Mouse (Mus musculus): ENCODE measurements around the gene Crb2.

Crb2 gene

GRCm38 (mm10) chr2:37789029-37789428 is 13.0 kb downstream of the Crb2 start:
- in situ Hi-C loops (cut with MboI; ENCODE audit: unreplicated experiment in 2 of 2), result loop anchor here in 1 of 2 experiments (25.0 kb wide), 1 partner anchor 1802 kb away; the partner anchor contains the start of gene Ttll11

GRCm38 (mm10) chr2:37789995-37790394 is 13.9 kb downstream of the Crb2 start:
- in situ Hi-C loops (cut with MboI; ENCODE audit: unreplicated experiment in 2 of 2), result loop anchor here in 1 of 2 experiments (25.0 kb wide), 1 partner anchor 1803 kb away; the partner anchor contains the start of gene Ttll11

DNA sequence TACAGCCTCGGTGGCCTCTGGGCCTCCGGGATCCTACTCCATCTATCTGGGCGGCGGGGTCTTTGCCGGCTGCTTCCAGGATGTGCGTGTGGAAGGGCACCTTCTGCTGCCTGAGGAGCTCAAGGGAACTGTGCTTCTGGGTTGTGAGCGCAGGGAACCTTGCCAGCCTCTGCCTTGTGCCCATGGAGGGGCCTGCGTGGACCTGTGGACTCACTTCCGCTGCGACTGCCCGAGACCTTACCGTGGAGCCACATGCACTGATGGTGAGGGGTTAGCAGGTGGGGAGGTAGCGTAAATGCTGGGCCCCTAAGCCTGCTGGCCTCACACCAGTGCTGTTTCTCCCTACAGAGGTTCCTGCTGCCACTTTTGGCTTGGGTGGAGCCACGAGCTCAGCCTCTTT is 14.7 kb downstream of the Crb2 start:
- in situ Hi-C loops (cut with MboI; ENCODE audit: unreplicated experiment in 2 of 2), result loop anchor here in 1 of 2 experiments (25.0 kb wide), 1 partner anchor 1803 kb away; the partner anchor contains the start of gene Ttll11

DNA sequence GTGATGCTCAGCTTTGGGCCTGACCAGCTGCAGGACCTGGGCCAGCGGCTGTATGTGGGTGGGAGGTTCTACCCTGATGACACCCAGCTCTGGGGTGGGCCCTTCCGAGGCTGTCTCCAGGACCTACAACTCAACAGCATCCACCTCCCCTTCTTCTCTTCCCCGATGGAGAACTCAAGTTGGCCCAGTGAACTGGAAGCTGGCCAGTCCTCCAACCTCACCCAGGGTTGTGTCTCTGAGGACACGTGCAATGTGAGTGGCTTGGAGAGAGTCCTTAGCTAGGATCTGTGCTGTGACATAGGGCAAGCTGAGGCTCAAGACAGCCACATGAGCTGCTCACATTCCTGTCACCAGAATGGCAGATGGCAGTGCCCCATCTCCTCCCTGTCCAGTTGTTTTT is 15.3 kb downstream of the Crb2 start:
- in situ Hi-C loops (cut with MboI; ENCODE audit: unreplicated experiment in 2 of 2), result loop anchor here in 1 of 2 experiments (25.0 kb wide), 1 partner anchor 1804 kb away; the partner anchor contains the start of gene Ttll11

DNA sequence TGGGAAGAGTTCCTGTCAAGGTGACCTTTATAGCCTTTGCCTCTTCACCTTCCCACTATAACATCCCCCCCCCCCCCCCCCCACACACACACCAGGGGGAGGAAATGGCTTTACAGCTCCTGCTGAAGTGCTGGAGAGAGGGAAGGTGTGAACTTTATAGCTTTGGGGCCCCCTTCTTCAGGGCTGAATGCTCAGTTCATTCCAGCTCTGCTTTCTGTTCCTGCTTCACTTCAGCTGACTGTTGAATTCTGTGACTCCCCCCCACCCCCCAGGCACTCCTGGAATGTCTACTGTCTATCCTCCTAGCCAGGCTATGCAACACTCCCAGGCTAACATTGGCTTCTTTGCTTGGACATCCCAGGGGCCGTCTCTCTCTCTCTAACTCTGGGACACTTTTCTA is 20.0 kb downstream of the Crb2 start:
- in situ Hi-C loops (cut with MboI; ENCODE audit: unreplicated experiment in 2 of 2), result loop anchor here in 1 of 2 experiments (25.0 kb wide), 1 partner anchor 1809 kb away; the partner anchor contains the start of gene Ttll11

- in situ Hi-C loops (cut with MboI; ENCODE audit: unreplicated experiment in 2 of 2), result loop anchor here in 1 of 2 experiments (25.0 kb wide), 1 partner anchor 1810 kb away; the partner anchor contains the start of gene Ttll11
These were observed 21.0 kb downstream of the Crb2 start for GRCm38 (mm10) chr2:37797046-37797445.

DNA sequence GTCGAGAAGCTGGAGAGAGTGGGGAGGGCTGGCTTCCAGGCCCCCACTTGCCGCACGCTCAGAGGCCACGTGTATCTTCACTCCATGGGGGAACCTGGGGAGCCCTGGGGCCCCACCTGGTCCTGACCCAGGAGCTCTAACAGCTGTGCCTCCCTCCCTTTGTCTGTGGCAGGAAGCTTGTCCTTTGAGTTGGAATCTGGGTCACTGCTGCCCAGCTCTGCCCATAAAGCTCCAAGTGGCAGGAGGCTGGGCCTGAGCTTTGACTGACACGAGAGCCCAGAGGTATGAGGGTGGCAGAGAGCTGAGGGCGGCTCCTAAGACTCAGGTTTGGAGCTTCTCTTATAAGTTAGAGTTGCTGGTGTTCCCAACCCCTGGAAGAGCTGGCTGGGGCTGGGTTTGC is 23.1 kb downstream of the Crb2 start:
- in situ Hi-C loops (cut with MboI; ENCODE audit: unreplicated experiment in 2 of 2), result loop anchor here in 1 of 2 experiments (25.0 kb wide), 1 partner anchor 1812 kb away; the partner anchor contains the start of gene Ttll11

GRCm38 (mm10) chr2:37801687-37802086 is 25.6 kb downstream of the Crb2 start:
- in situ Hi-C loops (cut with MboI; ENCODE audit: unreplicated experiment in 2 of 2), result loop anchor here in 1 of 2 experiments (10.0 to 25.0 kb wide), 2 partner anchors 1064 to 1527 kb away; partner anchors contain the start of gene Olfr347

DNA sequence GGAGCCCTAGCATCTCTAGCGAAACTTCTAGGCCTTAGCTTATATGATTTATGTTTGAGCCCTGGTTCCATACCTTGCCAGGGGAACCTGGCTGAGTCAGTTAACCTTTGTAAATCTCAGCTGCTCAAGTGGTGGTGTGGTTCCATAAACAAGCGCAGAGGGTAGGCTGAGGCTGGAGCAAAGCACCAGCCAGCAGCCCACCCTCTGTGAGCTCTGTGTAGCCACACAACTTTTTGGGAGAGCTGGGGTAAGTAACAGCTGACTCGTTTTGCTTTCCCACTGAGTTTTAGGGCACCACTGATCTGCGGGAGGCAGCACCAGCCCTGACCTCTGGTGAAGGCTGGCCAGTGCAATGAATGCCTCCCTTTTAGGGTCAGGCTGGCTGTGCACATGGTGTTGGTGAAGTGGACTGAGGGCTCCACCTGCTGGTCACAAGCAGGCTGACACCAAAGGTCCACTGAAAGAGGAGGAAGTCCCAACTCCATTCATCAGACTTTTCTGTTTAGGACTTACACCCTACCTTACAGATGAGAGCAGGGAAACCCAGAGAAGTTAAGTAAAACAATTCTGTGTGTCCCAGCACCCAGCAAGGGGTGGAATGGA is 26.7 kb downstream of the Crb2 start:
- in situ Hi-C loops (cut with MboI; ENCODE audit: unreplicated experiment in 2 of 2), result loop anchor here in 1 of 2 experiments (10.0 to 25.0 kb wide), 2 partner anchors 1065 to 1528 kb away; partner anchors contain the start of gene Olfr347

DNA sequence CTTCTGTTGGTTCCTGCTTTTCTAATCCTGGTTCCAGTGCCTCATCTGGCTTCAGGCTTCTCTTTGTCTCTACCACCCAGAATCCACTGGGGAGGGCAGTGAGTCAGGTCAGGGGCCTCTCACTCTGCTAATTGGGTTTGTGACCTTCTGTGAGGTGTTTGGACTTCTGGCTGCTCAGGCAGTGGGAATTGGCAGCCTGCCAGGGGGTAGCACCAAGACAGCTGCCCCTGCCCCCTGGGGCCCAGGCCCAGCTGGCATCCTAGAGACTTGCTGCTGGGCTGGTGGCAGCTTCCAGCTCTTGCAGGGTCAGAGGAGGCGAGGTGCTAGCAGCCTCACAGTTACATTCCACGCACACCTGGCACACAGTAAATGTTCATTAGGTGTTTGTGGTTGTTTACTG is 35.6 kb downstream of the Crb2 start:
- in situ Hi-C loops (cut with MboI; ENCODE audit: unreplicated experiment in 2 of 2), result loop anchor here (5.0 to 25.0 kb wide), 6 partner anchors 133 to 1074 kb away; partner anchors contain the start of gene Olfr347 (in 1 of the 2)

DNA sequence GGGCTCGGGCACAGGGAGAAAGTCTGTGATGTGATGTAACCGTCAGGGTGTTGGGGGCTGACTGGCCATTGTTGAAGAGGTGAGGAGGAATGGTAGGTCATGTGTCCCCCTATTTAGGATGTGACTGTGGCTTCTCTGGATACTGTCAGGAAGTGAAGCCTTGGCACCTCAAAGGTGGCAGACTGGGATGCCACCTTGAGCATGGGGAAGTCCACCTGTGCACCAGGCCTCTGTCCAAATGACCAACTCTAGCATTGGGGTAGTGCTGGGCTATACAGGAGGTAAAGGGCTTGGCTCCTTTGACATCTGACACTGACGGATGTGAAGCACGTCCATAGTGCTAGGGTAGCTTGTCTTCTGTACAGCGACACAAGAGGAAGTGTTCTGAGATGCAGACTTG is 36.4 kb downstream of the Crb2 start:
- in situ Hi-C loops (cut with MboI; ENCODE audit: unreplicated experiment in 2 of 2), result loop anchor here (5.0 to 25.0 kb wide), 6 partner anchors 132 to 1075 kb away; partner anchors contain the start of gene Olfr347 (in 1 of the 2)

DNA sequence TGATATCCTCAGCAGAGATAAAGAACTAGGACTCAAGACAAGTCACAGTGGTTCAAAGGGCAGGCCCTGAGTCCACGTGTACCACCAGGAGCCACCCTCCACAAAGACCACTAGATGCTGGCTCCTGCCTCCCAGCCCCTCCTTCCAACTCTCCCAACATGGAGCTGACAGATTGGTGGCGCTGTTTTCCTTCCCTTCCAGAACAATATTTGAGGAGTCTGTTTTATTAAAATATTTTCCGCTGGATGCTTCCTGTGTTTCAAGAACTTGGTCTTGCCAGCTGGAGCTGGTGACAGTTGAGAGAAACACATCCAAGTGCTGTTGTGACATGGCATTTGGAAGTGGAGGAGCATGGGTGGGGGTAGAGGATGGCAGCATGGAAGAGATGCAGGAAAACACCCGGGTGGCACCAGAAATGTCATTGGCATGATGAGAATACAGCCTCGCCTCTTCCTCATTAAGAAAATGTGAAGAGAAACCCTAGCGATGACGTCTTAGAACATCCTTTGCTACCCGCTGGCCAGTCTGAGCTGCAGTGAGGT is 38.8 kb downstream of the Crb2 start:
- in situ Hi-C loops (cut with MboI; ENCODE audit: unreplicated experiment in 2 of 2), result loop anchor here (5.0 to 25.0 kb wide), 7 partner anchors 130 to 1078 kb away; partner anchors contain the start of gene Olfr347 (in 1 of the 2)

GRCm38 (mm10) chr2:37815676-37816075 is 39.6 kb downstream of the Crb2 start:
- in situ Hi-C loops (cut with MboI; ENCODE audit: unreplicated experiment in 2 of 2), result loop anchor here (5.0 to 25.0 kb wide), 6 partner anchors 129 to 1078 kb away; partner anchors contain the start of gene Olfr347 (in 1 of the 2)

- in situ Hi-C loops (cut with MboI; ENCODE audit: unreplicated experiment in 2 of 2), result loop anchor here (5.0 to 25.0 kb wide), 6 partner anchors 126 to 1082 kb away; partner anchors contain the start of gene Olfr347 (in 1 of the 2)
These were observed 42.9 kb downstream of the Crb2 start for GRCm38 (mm10) chr2:37818761-37819525.

DNA sequence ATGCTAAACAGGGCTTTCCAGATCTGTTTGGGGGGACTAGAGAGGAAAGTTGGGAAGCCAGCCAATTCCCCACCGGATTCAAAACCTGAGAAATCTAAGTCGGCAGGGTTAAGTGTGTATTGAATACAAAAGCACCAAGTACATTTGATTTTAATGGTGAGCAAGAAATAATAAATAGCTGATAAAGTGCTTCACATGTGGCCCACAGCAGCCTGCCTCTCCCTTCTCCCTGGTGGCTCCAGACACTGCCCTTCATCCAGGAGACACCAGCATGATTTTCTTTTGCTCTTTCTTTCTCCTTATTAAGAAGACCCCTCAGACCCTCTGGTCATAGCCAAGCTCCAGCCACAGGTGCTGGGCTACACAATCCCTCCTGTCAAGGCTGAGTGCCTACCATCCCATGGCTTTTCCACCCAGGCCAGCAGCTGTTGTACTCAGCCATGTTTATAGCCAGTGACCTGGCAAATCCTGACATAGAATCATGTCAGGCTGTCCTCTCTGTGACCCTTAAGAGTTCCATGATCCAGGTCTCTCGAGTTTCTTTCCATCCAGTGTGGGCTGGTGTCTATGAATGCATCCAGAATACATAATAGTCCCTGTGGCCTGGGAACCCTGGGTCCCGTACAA is 43.6 kb downstream of the Crb2 start:
- in situ Hi-C loops (cut with MboI; ENCODE audit: unreplicated experiment in 2 of 2), result loop anchor here (5.0 to 25.0 kb wide), 7 partner anchors 115 to 1082 kb away; partner anchors contain the start of gene Olfr347 (in 1 of the 2)

GRCm38 (mm10) chr2:37822122-37822521 is 46.1 kb downstream of the Crb2 start:
- in situ Hi-C loops (cut with MboI; ENCODE audit: unreplicated experiment in 2 of 2), result loop anchor here (10.0 to 25.0 kb wide), 2 partner anchors 113 to 1085 kb away; partner anchors contain the start of gene Olfr347 (in 1 of the 2)

GRCm38 (mm10) chr2:37823826-37824225 is 47.8 kb downstream of the Crb2 start:
- in situ Hi-C loops (cut with MboI; ENCODE audit: unreplicated experiment in 2 of 2), result loop anchor here (10.0 to 25.0 kb wide), 2 partner anchors 111 to 1087 kb away; partner anchors contain the start of gene Olfr347 (in 1 of the 2)

GRCm38 (mm10) chr2:37829758-37830275 is 53.8 kb downstream of the Crb2 start:
- in situ Hi-C loops (cut with MboI; ENCODE audit: unreplicated experiment in 2 of 2), result loop anchor here in 1 of 2 experiments (10.0 kb wide), 1 partner anchor 105 kb away; no protein-coding TSS in a partner anchor

DNA sequence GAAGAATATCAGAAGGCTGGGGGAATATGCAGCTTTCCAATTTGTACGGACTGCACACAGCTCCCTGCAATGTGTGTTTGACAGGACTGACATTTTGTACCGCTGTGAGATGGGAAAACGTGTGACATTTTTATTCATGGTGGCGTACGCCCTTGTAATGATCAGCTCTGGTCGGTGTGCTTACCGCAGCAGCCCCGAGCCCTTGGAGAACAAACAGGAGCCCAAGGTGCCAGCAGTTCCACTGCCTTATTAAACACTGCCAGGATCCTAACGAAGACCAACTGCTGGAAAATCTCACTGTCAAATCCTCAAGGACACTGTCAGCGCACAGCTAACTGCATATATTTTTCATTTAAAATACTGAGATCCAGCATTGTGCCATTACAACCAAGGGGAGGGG is 56.2 kb downstream of the Crb2 start:
- in situ Hi-C loops (cut with MboI; ENCODE audit: unreplicated experiment in 2 of 2), result no loop called here

Measured in v-Abl transformed pro-B cells (cell line).